Mouse (Mus musculus): ENCODE data around the gene Olfr556.
"Not testable (repeated sequence)": the region's sequence is repeated elsewhere in the genome, so short reads cannot be mapped to it uniquely, and the experiment has no call there.

Gene Olfr556

DNA sequence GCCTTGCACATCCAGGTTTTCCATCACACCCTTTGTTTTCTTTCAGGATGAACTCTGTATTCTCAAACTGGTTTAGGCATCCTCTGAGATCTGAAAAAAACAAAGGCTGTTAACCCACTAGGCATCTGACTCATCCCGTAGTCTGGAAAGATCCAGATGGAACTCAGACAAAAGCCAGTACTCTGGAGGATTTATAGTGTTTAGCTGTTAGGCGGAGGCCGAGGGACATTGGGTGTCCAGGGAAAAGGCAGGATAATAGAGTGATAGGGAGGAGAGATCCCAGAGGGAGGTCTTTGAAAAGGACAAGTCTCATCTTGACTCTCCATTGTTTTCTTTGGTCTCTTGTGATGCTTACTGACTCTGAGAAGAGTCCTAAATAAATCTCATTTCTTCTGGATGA, at the start of gene Olfr556:
TSS of gene Olfr556 (plus strand) at position 301 of the 400 bp plus-strand sequence.
- no peak for DNase-seq

DNA sequence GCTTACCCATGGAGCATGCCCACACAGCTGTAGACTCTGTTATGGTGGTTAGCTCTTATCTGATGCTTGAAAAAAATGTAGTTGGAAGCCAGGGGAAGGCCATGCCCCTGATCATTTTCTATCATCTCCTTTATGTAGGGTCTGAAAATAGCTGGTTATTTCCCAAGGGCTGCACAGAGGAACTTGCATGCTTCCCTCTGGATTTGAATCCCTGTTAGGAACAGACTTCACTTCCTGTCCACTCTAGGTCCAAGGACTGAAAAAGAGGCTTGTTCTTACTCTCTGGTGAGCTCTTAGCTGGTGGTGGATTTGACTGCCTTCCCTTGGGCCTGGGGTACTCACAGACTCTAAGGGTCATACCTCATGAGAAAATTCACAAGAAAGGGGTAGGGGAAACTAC, 46.6 kb upstream of the Olfr556 start, which contains the start of gene Olfr553:
TSS of gene Olfr553 (minus strand) at position 101 of the 400 bp plus-strand sequence.
- DNase-seq: no peak

DNA sequence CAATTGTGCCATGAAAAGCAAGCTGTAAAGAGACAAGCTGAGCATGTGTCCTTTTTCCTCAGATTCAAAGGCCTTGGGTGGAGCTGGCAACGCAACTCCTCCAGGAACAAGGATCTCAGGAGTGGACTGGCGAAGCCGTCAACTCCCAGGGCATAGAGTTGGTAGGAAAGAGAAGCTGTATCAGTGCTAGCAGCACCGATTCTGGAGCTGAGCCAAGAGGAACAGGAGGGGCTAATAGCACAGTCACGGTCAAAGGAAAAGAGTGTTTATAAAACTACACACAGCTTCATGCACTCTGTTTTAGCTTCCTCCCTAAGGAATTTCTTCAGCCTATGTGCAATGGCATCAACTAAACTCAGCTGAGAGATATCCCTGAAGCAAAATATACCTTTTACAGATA, 45.1 kb upstream of the Olfr556 start:
- no peak for DNase-seq

DNA sequence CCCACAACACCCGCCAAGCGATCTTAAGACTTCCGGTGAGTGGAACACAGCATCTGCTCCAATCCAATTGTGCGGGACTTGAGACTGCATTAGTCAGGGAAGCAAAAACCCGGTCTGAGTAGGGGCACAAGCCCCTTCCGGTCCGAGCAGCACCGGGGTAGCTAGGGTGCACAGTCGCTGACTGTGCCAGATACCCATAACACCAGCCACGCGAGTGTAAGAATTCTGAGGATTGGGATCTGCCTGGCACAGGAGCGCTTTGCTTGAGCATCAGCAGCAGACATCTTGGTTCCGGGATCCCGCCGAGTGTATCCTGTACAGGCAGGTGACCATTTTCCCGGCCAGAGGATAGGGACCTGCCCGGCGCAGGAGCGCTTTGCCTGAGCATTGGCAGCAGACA, 44.3 kb upstream of the Olfr556 start:
- peak; percentile 3 for DNase-seq

DNA sequence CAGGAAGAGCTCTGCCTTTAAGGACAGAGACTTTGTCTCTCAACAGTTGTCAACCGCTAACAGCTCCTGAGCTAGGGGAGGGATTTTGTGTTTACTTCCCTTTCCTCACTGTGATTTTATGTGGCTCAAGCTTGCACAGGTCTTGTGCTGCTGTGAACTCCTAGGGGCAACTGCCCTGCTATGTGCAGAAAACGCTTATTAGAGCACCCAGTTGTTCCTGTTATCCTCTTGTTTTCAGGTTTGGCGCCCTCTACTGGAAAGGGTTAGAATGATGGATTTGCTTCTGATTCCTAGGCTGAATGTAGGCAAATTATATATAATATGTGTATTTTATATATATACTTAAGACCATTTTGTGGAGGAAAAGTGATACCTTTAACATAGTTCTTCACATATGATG, 28.0 kb upstream of the Olfr556 start:
- peak; percentile 39 for DNase-seq

DNA sequence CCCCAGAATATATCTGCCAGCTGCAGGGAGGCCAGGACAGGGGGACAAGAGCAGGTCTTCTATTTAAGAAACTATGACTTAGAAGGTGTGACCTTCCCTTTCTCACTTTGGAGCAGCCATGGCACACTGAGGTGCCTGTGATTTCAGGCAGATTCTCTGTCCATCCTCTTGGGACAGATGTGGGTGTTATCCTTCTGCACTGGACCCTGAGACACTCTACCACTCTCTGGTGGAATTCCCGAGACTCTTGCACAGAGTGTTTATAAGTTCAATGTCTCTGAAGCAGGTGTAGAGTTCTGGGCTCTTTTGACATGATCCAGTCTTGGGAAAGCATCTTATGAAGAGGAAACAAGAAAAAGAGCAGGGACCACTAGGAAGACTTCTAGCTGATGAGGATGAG, 26.6 kb upstream of the Olfr556 start, which contains the start of gene Olfr554:
TSS of gene Olfr554 (plus strand) at position 301 of the 400 bp plus-strand sequence.
- DNase-seq: no peak

DNA sequence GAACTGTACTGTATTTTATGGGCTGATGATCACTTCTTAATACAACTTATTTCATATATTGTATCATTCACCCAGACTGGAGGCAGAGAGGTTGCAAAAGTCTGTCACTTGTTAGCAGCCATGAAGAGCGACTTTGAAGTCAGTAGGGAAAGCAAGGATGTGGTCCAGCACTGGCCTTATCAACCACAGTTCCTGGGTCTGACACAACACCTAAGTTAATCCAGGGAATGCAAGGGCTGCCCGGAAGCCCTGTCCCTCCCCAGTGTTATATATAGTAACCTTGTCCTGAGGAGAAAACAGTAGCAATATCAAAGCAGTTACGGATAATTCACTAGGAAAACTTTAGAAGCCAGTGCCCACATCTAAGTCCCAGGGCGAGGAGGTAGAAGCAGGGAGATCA, 19.8 kb upstream of the Olfr556 start:
- not testable (repeated sequence) for DNase-seq

DNA sequence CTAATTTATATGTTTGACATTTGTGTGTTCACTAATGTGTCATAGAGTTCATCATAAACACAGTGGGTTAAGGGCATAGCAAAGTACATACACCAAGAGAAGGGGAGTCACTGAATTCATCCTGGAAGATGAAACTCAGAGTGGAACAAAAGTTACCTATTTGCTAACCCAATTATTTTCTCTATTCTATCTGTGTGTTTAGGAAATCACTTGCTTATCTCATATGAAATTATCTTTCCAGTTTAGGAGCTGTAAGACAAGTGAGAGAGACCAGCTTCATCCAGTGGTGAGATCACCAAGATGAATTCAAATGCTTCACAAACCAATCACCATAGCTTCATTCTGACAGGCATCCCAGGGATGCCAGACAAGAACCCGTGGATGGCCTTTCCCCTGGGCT, 6.2 kb upstream of the Olfr556 start, which contains the start of gene Olfr555:
TSS of gene Olfr555 (plus strand) at position 301 of the 400 bp plus-strand sequence.
- DNase-seq: no peak

DNA sequence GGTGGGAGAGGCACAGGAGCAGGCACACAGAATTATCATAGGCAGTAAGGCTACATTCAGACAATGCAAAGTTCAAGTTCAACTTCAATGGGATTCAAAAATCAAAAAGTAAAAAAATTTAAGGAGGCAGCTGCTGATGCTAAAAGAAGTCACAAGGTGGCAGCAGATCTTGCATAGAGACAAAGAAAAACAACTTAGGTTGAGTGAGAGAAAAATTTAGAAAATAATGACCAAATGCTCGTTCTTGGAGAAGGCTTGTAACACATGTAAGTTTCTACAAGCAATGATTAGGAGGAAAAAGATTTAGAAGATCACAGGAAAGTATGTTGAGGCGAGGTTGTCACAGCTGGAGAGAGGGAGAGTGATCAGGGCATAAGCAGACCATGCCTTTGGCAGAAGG, 679 bp downstream of the Olfr556 start:
- no peak for DNase-seq

DNA sequence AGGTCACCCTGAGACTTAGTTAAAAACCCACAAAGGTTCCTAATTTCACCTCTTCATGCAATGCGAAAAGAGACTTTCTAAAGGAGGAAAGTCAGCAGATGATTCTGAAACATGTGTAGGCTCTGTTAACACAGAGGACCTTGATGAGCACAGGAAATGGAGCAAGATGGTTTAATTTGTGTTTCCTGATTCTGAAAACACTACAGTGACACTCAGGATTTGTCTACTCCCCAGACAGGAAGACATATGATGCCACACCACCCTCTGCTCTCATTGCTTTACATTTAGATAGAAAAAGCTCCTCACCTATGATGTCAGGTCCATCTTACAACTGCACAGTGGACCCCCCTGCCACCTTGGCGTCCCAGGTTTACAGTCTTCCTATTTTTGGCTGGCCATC, 11.5 kb downstream of the Olfr556 start:
- no peak for DNase-seq

DNA sequence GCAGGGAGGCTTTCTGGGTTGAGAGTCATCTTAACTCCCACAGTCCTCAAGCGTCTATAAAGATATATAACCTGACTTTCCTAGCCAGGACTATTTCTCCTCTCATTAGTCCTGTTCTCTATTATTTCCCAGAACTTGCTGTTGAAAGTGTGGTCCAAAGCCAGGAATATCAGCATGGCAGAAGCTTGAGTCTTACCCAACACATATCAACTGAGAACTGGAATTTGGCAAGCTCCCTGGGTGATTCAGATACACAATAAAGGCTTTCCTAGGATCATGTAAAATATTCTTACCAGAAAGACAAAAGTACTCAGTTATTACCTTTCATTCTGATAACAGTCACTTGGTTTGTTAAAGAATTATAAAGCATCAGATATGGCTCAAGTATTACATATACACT, 17.2 kb downstream of the Olfr556 start:
- DNase-seq: no peak

DNA sequence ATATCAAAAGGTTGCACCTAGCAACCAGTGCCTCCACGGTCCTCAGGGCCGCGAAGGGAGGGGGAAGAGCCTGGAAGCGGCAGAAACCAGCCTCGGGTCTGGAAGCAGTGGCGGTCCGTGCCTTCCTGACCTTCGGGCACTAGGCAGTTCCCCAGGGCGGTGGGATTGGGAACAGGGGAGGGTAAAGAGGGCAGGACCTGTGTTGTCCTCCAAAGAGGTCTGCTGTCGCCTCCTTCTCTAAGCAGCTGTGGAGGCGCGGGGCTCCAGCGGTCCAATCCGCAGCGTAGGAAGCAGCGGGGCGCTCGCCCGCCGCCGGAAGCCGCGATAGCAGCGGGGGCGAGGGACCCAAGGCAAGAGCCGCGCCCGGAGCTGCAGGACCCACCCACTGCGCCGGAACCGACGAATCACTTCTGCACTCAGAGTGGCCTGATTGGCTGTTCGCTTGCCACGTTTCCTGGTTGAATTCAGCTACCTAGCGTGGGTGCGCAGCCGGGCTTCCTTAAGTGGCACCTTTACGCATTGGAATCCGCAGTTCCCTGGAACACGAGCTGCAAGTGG, 22.3 kb downstream of the Olfr556 start, which contains the start of gene Trim68:
TSS of gene Trim68 (minus strand) at position 384 of the 558 bp plus-strand sequence.
- DNase-seq: peak; percentile 51

DNA sequence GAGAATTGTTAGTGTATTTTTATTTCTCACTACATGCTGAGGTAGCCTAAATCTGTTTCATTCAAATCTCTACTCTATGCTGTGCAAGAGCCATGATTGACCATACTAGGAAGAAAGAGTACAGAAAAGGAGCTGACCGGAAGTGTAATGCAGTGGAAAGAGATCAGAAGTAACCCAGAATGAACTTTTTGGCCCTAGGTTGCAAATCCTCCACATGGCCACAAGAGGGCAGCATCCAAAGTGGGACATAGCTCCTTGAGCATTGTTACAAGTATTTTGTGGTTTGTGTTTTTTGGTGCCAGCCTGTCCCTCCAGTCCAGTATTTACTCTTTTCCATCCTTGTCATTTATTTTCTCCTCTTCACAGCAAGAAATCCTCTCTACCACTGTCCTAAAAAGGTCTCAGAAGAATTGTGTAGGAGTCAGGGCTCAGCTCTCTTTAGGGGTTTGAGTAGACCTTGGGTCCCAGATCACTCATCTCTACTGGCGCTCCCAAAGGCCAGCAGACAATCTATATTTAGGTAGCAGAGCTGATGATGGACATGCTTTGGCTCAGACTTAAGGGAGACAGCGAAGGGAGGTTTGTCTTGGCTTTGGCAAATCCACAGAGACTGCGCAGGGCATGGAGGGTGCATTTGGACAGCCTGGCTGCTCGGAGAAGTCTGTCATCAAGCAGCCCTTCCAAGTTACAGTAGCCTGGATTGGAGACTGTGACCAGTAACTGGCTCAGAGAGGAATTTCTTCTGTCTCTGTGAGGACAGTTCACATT, 30.8 kb downstream of the Olfr556 start, which contains the start of gene Olfr557:
TSS of gene Olfr557 (plus strand) at position 553 of the 768 bp plus-strand sequence.
- no peak for DNase-seq

DNA sequence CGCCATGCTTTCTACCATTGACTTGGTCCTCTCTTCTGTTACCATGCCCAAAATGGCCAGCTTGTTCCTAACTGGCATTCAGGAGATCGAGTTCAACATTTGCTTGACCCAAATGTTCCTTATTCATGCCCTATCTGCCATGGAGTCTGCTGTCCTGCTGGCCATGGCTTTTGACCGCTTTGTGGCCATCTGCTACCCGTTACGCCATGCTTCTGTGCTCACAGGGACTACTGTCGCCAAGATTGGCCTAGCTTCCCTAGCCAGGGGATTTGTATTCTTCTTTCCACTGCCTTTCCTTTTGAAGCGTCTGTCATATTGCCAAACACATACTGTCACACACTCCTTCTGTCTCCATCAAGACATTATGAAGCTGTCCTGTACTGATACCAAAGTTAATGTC, 33.8 kb downstream of the Olfr556 start:
- peak; percentile 39 for DNase-seq

DNA sequence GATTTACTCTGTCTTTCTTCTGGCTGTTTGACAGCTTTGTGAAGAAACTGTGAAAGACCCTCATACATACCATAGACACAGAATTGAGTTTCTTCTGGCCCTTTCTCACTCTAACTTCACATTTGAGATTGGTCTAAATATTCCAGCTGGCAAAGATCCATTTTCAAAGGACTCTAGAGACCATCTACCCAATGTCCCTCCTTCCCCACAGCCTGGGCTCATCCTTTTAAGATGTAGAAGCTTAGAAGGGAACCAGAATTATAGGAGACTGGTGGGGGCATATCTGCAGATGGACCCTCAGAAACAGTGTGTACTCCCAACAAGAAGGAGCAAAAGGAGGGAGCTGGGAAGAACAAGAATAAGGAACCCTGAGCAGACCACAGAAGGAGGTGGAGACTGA, 37.2 kb downstream of the Olfr556 start, which contains the start of gene Olfr558:
TSS of gene Olfr558 (plus strand) at position 301 of the 400 bp plus-strand sequence.
- DNase-seq: no peak

DNA sequence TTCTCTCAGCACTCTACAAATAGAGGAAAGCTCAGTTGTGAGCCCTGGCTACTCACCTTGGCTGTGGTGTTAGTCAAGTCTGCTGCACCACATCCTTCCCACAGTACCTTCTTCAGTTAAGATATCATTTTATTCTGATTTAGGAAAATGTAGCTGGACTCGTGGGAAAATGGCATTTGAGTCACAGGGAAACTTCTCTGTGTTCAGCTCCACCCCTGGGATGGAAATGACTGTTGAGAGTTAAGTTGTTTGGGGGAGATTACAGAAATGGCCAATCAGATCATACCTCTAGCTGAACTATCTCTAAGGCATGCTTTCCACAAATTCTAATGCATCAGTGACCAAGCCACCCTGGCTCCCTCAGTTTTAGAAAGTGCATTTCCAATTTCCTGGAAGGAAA, 54.3 kb downstream of the Olfr556 start, which contains the start of gene Olfr33:
TSS of gene Olfr33 (minus strand) at position 101 of the 400 bp plus-strand sequence.
- no peak for DNase-seq

All from cerebellum, adult 9-10 months (tissue).